Mouse (Mus musculus): ENCODE data around the gene Dntt. TPM values are rescaled to one million over a fixed set of nuclear protein-coding genes. Genes with fewer than 3 reads are reported as not detected.
A peak's percentile ranks its signal among the peaks of the same experiment; 100 is the strongest.

Dntt gene
- polyA plus RNA-seq, 1 experiment = 9.1 TPM

GRCm38 (mm10) chr19:41083646-41084045 is 54.6 kb downstream of the Dntt start:
- no peak overlapping the region for H3K4me3 ChIP-seq (replicated peaks; ENCODE audit: control insufficient read depth, low read depth, low read length)
- WGBS = 83% methylated on average over 14 of the region's 14 CpGs
- no peak for TF ChIP-seq POLR2A (IDR thresholded peaks at IDR 0.05; ENCODE audit: borderline replicate concordance, control insufficient read depth, low read depth, low read length)
- no peak for TF ChIP-seq CTCF (IDR thresholded peaks at IDR 0.05; ENCODE audit: control insufficient read depth, insufficient read depth, low read length)
- no peaks in the 10 kb centered on the region; the same call in 1 of the 2 replicates for H3K4me1 ChIP-seq (ENCODE audit: control insufficient read depth, insufficient read depth, low read length)
- H3K27ac ChIP-seq (ENCODE audit: control insufficient read depth, insufficient read depth, low read depth, low read length, poor library complexity) = no peak overlapping the region

- Histone ChIP-seq H3K4me1 (ENCODE audit: control insufficient read depth, insufficient read depth, low read length) (no peaks in the 10 kb centered on the region; the same call in 1 of the 2 replicates), H3K4me3 (replicated peaks; ENCODE audit: control insufficient read depth, low read depth, low read length) (no peak overlapping the region), H3K27ac (ENCODE audit: control insufficient read depth, insufficient read depth, low read depth, low read length, poor library complexity) (no peak overlapping the region)
- TF ChIP-seq POLR2A (IDR thresholded peaks at IDR 0.05; ENCODE audit: borderline replicate concordance, control insufficient read depth, low read depth, low read length) (no peak), CTCF (IDR thresholded peaks at IDR 0.05; ENCODE audit: control insufficient read depth, insufficient read depth, low read length) (no peak)
- WGBS = 78% methylated on average over 6 of the region's 6 CpGs
Observed at GRCm38 (mm10) chr19:41086289-41086688, 57.2 kb downstream of the Dntt start.

GRCm38 (mm10) chr19:41086700-41087099 is 57.6 kb downstream of the Dntt start:
- Histone ChIP-seq H3K4me3 (replicated peaks; ENCODE audit: control insufficient read depth, low read depth, low read length) (no peak overlapping the region), H3K4me1 (ENCODE audit: control insufficient read depth, insufficient read depth, low read length) (no peaks in the 10 kb centered on the region; the same call in 1 of the 2 replicates), H3K27ac (ENCODE audit: control insufficient read depth, insufficient read depth, low read depth, low read length, poor library complexity) (no peak overlapping the region)
- 0% methylated on average over 2 of the region's 2 CpGs for WGBS
- TF ChIP-seq POLR2A (IDR thresholded peaks at IDR 0.05; ENCODE audit: borderline replicate concordance, control insufficient read depth, low read depth, low read length) (no peak), CTCF (IDR thresholded peaks at IDR 0.05; ENCODE audit: control insufficient read depth, insufficient read depth, low read length) (peak; percentile 21; the same call in 1 of the 2 replicates)

DNA sequence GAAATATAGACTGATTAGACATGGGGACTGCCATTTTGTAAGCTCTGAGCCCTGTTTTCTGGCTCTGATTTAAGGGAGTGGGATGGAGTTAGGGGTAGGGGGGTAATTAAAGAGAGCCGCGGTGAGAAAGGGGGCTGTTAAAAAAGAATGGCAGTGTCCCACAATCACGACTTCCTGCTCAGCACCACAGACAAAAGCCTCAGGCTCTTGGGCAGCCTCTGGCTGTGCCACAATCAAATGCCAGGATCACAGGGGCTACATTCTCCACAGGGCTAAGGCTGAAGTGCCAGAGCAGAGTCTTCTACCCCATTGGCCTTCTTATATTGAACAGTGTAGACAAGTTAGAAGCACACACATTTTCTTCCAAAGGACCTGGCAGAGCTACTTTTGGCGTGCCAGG is 58.8 kb downstream of the Dntt start:
- no peak overlapping the region for H3K4me3 ChIP-seq (replicated peaks; ENCODE audit: control insufficient read depth, low read depth, low read length)
- H3K27ac ChIP-seq (ENCODE audit: control insufficient read depth, insufficient read depth, low read depth, low read length, poor library complexity) = no peak overlapping the region
- 21% methylated on average over 4 of the region's 4 CpGs for WGBS
- TF ChIP-seq POLR2A (IDR thresholded peaks at IDR 0.05; ENCODE audit: borderline replicate concordance, control insufficient read depth, low read depth, low read length) (no peak), CTCF (IDR thresholded peaks at IDR 0.05; ENCODE audit: control insufficient read depth, insufficient read depth, low read length) (no peak)
- no peaks in the 10 kb centered on the region; the same call in 1 of the 2 replicates for H3K4me1 ChIP-seq (ENCODE audit: control insufficient read depth, insufficient read depth, low read length)

GRCm38 (mm10) chr19:41088491-41088890 is 59.4 kb downstream of the Dntt start:
- Histone ChIP-seq H3K4me1 (ENCODE audit: control insufficient read depth, insufficient read depth, low read length) (no peaks in the 10 kb centered on the region; the same call in 1 of the 2 replicates), H3K4me3 (replicated peaks; ENCODE audit: control insufficient read depth, low read depth, low read length) (no peak overlapping the region), H3K27ac (ENCODE audit: control insufficient read depth, insufficient read depth, low read depth, low read length, poor library complexity) (no peak overlapping the region)
- WGBS = 33% methylated on average over 18 of the region's 18 CpGs
- TF ChIP-seq POLR2A (IDR thresholded peaks at IDR 0.05; ENCODE audit: borderline replicate concordance, control insufficient read depth, low read depth, low read length) (no peak), CTCF (IDR thresholded peaks at IDR 0.05; ENCODE audit: control insufficient read depth, insufficient read depth, low read length) (no peak)

DNA sequence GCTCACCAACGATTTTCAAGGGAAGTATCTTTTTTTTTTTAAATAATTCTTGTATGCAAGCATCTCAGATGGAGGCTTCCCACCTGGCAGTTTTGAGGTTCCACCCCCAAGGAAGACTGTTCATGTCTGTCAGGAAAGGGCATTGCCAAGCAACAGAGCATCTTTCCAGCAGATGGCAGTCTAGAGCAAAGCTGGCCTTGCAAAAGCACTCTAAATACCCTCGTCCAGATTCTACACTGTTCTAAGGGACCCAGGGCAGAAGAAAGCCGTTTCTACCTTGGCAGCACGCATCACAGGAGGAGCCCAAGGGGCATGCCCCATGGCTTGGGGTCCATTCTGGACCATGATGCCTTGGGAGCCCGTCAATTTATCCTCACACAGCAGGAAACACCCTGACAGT is 60.8 kb downstream of the Dntt start:
- H3K27ac ChIP-seq (ENCODE audit: control insufficient read depth, insufficient read depth, low read depth, low read length, poor library complexity) = no peak overlapping the region
- TF ChIP-seq POLR2A (IDR thresholded peaks at IDR 0.05; ENCODE audit: borderline replicate concordance, control insufficient read depth, low read depth, low read length) (no peak), CTCF (IDR thresholded peaks at IDR 0.05; ENCODE audit: control insufficient read depth, insufficient read depth, low read length) (peak; percentile 69)
- 7% methylated on average over 5 of the region's 5 CpGs for WGBS
- no peaks in the 10 kb centered on the region; the same call in 1 of the 2 replicates for H3K4me1 ChIP-seq (ENCODE audit: control insufficient read depth, insufficient read depth, low read length)
- no peak overlapping the region for H3K4me3 ChIP-seq (replicated peaks; ENCODE audit: control insufficient read depth, low read depth, low read length)

- Histone ChIP-seq H3K4me1 (ENCODE audit: control insufficient read depth, insufficient read depth, low read length) (no peaks in the 10 kb centered on the region; the same call in 1 of the 2 replicates), H3K27ac (ENCODE audit: control insufficient read depth, insufficient read depth, low read depth, low read length, poor library complexity) (no peak overlapping the region), H3K4me3 (replicated peaks; ENCODE audit: control insufficient read depth, low read depth, low read length) (no peak overlapping the region)
- no peak for TF ChIP-seq CTCF (IDR thresholded peaks at IDR 0.05; ENCODE audit: control insufficient read depth, insufficient read depth, low read length)
- TF ChIP-seq POLR2A (IDR thresholded peaks at IDR 0.05; ENCODE audit: borderline replicate concordance, control insufficient read depth, low read depth, low read length) = no peak
- WGBS = 8% methylated on average over 2 of the region's 2 CpGs
Observed at GRCm38 (mm10) chr19:41091901-41092300, 62.8 kb downstream of the Dntt start.

DNA sequence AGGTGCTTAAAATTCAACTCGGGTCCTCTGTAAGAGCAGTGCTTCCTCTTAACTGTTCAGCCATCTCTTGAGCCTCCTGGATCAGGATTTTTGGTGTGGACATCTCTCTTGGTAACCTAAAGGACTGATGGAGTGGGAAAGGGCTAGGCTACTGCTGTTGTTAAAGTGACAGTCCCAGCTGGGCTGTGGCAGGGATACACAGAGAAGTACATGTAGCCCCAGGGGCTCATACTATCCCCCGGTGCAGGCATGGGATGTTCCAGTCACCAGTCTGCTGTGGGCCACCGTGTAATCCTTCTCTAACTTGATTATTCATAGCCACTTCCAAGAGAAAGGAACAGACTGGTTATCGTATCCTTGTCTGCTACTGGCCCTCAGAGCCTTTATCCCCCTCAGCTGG is 68.0 kb downstream of the Dntt start:
- no peak overlapping the region for H3K4me3 ChIP-seq (replicated peaks; ENCODE audit: control insufficient read depth, low read depth, low read length)
- H3K27ac ChIP-seq (ENCODE audit: control insufficient read depth, insufficient read depth, low read depth, low read length, poor library complexity) = no peak overlapping the region
- WGBS = 79% methylated on average over 4 of the region's 4 CpGs
- no peaks in the 10 kb centered on the region for H3K4me1 ChIP-seq (ENCODE audit: control insufficient read depth, insufficient read depth, low read length)
- no peak for TF ChIP-seq CTCF (IDR thresholded peaks at IDR 0.05; ENCODE audit: control insufficient read depth, insufficient read depth, low read length)
- no peak for TF ChIP-seq POLR2A (IDR thresholded peaks at IDR 0.05; ENCODE audit: borderline replicate concordance, control insufficient read depth, low read depth, low read length)

- 79% methylated on average over 7 of the region's 7 CpGs for WGBS
- Histone ChIP-seq H3K4me1 (ENCODE audit: control insufficient read depth, insufficient read depth, low read length) (no peaks in the 10 kb centered on the region), H3K4me3 (replicated peaks; ENCODE audit: control insufficient read depth, low read depth, low read length) (no peak overlapping the region), H3K27ac (ENCODE audit: control insufficient read depth, insufficient read depth, low read depth, low read length, poor library complexity) (no peak overlapping the region)
- TF ChIP-seq POLR2A (IDR thresholded peaks at IDR 0.05; ENCODE audit: borderline replicate concordance, control insufficient read depth, low read depth, low read length) (no peak), CTCF (IDR thresholded peaks at IDR 0.05; ENCODE audit: control insufficient read depth, insufficient read depth, low read length) (no peak)
Observed at GRCm38 (mm10) chr19:41100863-41101262, 71.8 kb downstream of the Dntt start.

Data from bone marrow, adult 2 months (tissue).